Mouse (Mus musculus) urinary bladder, postnatal 14 days (tissue): ENCODE data around the gene Clic3.
"Not testable (repeated sequence)": the region's sequence is repeated elsewhere in the genome, so short reads cannot be mapped to it uniquely, and the experiment has no call there.

ENCODE experiments used
- DNase-seq: peaks from one replicate; pipeline ENCODE4 v3.0.0; 2021; ENCODE audit warnings: low spot score

Clic3 gene

GRCm38 (mm10) chr2:25456205-25456953 lies at the start of gene Clic3:
Clic3 (plus strand) TSS chr2:25456838.
- peak; percentile 57 for DNase-seq

- DNase-seq, result no peak
Observed at GRCm38 (mm10) chr2:25408908-25409307, 47.7 kb upstream of the Clic3 start.

GRCm38 (mm10) chr2:25413436-25413835 lies 43.2 kb upstream of the Clic3 start:
- not testable (repeated sequence) for DNase-seq

DNA sequence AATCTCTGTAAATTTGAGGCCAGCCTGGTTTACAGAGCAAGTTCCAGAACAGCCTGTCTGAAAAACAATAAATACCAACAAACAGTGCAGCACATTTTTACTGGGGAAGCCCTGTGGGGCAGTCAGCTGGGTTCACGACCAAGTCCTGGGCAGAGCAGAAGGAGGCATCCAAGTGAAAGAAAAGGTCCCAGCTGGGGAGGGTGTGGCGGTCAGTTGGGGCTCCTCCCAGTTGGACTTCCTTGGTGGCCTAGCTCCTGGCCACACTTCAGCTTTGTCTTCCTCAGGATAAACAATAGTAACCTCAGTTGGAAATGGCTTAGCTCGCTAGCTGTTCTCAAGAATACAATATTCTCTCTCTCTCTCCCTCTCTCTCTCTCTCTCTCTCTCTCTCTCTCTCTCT lies 39.2 kb upstream of the Clic3 start:
- DNase-seq, result no peak

GRCm38 (mm10) chr2:25421896-25422295 lies 34.7 kb upstream of the Clic3 start:
- DNase-seq, result peak; percentile 37

DNA sequence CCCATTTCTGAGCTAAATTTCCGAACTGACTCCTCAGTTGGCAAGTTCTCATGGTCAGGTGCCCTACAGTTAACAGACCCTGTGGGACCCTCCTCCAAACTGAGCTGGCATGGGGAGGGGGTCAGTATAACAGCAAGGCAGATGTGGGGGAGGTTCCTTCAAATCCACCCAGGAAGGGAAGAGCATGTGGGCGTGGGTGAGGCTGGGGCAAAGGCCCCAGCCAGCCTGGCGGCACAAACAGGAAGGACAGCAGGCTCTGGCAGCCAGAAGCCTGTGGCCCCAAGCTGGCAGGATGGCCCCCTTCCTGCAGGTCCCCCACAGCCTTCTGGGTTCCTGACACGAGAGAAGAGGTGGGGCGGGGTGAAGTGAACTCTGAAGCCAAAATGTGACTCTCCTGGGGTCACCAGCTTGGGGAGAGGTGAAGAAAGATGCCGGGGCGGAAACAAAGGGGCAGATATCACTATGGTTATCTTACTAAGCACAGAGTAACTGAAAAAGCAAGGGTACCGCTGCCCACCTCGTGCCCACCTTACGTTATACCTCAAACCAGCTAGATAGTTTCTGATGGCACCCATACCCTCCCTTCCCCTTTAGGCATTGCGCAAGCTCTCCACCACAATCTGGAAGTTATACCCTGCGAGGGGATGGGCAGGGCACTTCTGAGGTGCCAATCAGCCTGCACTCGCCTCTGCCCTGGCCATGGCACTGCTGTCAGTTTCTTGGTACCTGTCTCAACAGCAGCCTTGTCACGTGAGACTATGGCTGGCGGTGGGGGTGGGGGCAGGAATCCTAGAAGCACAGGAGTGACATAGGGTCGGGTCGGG lies 33.8 kb upstream of the Clic3 start, which contains the start of gene Fut7:
Gene Fut7 (plus strand): TSS at position 681 of the 824 bp plus-strand sequence.
- DNase-seq, result no peak

DNA sequence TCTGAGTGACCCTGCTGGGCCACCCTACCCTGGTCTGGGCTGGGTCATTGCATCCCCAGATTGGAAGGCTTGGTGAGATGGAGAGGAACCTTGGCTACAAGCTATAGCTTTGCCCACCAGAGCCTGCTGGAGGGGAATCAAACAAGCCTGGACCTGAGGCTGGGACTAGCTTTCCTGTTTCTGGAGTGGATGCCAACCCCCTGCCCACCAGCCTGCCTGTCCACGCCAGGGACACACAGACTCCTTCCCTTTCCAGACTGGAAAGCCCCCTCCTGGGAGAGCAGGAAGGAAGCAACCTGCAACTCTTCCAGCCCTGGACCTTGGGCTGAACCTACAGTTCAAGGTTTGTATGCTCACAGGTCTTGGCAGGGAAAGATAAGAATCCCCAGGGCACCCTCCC lies 33.0 kb upstream of the Clic3 start:
- no peak for DNase-seq

- DNase-seq, result no peak
Observed at GRCm38 (mm10) chr2:25425481-25425880, 31.2 kb upstream of the Clic3 start.

DNA sequence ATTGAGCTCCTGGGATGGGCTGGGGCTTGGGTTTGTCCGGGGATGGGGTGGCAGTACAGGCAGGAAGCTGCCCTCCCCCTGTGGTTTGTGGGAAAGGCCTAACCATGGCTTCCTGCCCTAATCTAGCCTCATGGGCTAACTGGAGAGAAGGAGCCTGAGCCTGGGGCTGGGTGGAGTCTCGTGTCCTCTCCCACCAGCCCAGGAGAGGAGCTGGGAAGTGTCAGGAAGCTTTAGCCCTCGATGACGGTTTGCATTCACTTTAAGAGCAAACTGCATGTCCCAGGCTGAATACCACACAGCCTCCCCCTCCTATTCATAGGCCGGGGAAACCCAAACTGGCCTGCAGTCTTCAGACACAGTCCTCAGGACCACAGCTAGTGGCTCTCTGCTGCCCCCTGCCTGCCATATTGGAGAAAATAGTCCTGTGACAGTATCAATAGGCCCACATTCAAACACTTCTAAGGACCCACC lies 29.9 kb upstream of the Clic3 start:
- DNase-seq, result peak; percentile 73

GRCm38 (mm10) chr2:25427256-25427655 lies 29.4 kb upstream of the Clic3 start:
- no peak for DNase-seq

- DNase-seq, result peak; percentile 93
Observed at GRCm38 (mm10) chr2:25428442-25429236, 28.0 kb upstream of the Clic3 start, which contains the start of gene Abca2. Abca2 (plus strand) TSS chr2:25428703.

- no peak for DNase-seq
Observed at GRCm38 (mm10) chr2:25429435-25430180, 27.0 kb upstream of the Clic3 start.

DNA sequence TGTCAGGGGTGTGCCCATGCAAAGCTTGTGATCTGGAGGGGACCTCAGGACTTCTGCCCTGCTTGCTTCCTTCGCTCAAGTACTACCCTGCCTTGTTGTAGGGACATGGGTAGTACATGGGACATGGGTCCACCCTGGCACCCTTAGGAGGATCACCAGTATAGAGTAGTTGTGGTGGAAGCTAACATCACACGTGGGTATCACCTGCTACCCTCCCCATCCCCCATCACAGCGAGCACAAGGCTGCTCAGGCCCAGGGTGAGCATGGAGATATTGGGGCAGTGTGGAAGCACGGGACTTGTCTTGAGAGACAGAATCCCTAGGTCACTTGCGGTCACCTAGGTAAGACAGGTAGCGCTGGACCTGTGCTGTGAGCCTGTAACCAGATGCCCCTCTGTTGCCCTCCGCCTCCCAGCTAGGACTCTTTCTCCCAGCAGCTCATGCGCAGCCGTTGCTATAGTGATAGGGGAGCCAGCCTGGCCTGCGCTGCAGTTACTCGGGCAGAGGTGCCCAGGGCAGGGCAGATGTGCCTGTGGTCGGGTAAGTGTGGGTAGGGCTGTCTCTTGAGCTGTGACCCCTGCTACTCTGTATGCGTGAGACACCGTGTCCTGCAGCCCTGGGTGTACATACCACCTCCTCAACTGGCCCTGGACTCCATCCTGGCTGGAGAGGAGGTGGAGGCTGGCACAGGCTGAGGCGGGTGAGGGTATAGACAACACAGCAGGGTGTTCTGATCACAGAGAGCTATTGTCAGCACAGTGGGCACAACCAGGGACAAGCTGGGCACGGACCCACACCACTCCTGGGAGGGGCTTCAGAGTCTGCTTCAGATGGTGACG lies 26.0 kb upstream of the Clic3 start:
- no peak for DNase-seq

DNA sequence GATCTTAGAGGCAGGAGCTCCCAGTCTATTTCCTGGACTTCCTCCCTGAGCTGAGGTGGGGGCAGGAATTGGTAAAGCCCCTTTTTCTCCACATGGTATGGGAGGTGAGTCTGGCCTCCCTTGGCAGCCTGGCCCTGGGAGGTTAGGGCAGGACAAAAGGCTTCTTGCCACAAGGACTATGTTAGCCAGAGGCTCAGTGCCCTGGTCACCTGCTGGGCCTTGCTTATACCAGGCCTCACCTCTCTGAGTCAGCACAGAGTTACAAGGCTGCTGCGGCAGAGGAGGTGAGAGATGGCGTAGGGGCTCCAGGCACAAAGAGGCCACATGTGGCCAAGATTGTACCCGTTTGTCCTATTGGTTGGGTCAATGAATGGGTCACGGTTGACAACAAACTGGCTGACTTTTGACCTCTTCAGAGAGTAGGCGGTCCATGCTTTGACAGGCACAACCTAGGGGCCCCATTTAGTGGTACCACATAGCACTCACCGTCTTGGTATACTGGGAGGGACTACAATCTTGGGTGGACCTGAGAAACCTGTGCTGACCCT lies 25.3 kb upstream of the Clic3 start:
- no peak for DNase-seq

GRCm38 (mm10) chr2:25432326-25433098 lies 24.1 kb upstream of the Clic3 start:
- DNase-seq, result no peak

GRCm38 (mm10) chr2:25433101-25433500 lies 23.5 kb upstream of the Clic3 start:
- DNase-seq, result no peak

- DNase-seq, result no peak
Observed at GRCm38 (mm10) chr2:25434292-25434691, 22.3 kb upstream of the Clic3 start.

GRCm38 (mm10) chr2:25436286-25436820 lies 20.3 kb upstream of the Clic3 start:
- DNase-seq, result no peak

- DNase-seq, result no peak
Observed at GRCm38 (mm10) chr2:25441067-25441466, 15.6 kb upstream of the Clic3 start.
